Mouse (Mus musculus) olfactory bulb, adult 2 months (tissue): Measurements from ENCODE around the gene Slco1a5. TPM values are rescaled to one million over a fixed set of nuclear protein-coding genes. Genes with fewer than 3 reads are reported as not detected.

ENCODE experiments used
- H3K27ac ChIP-seq: fragments of 200-500 bp; 2 replicates; pipeline ENCODE4 v1.5.1; 2012; ENCODE audit warnings: low read depth, low read length; ENCODE audit not compliant: insufficient read depth
- H3K4me1 ChIP-seq: fragments of 200-500 bp; 2 replicates; pipeline ENCODE4 v1.6.1; 2012; ENCODE audit warnings: low read length; ENCODE audit not compliant: control insufficient read depth, insufficient read depth
- H3K4me3 ChIP-seq: fragments of 200-500 bp; 2 replicates; pipeline ENCODE4 v1.5.1; 2012; ENCODE audit warnings: mild to moderate bottlenecking, low read depth, low read length, moderate library complexity; ENCODE audit not compliant: insufficient read depth
- CTCF ChIP-seq: fragments of 200-500 bp; IDR thresholded peaks from 2 replicates; pipeline ENCODE4 v1.5.1; 2012; ENCODE audit warnings: low read depth, mild to moderate bottlenecking, low read length, moderate library complexity; ENCODE audit not compliant: insufficient read depth
- POLR2A ChIP-seq: fragments of 200-500 bp; IDR thresholded peaks from 2 replicates; pipeline ENCODE4 v1.6.1; 2012; ENCODE audit warnings: mild to moderate bottlenecking, low read depth, low read length, moderate library complexity; ENCODE audit not compliant: insufficient read depth
- WGBS: fragments of 180-500 bp; shearing (Covaris S2); methylation state at CpG from one replicate; pipeline ENCODE4 v1.1.7; 2018; 5-methylcytosine and 5-hydroxymethylcytosine counted together
- polyA plus RNA-seq: library from polyadenylated mRNA; stranded (reverse); fragments of >200 nt; gene quantifications from 2 replicates; pipeline ENCODE4 v1.2.4, GENCODE M21; 2012; ENCODE audit warnings: low replicate concordance; ENCODE audit not compliant: missing spikeins, insufficient read depth, insufficient read length

Gene Slco1a5
- polyA plus RNA-seq, 1 experiment: not detected

- TF ChIP-seq POLR2A (no peak), CTCF (no peak)
- H3K27ac ChIP-seq: no peak overlapping the region
- peaks cover 3% of the 10 kb centered on the region; the same call in 1 of the 2 replicates for H3K4me1 ChIP-seq
- H3K4me3 ChIP-seq: no peak overlapping the region
- WGBS: 62% methylated on average over 11 of the region's 11 CpGs
These were observed 24.9 kb upstream of the Slco1a5 start for GRCm38 (mm10) chr6:142347431-142348385.

GRCm38 (mm10) chr6:142346181-142347110, 23.7 kb upstream of the Slco1a5 start:
- TF ChIP-seq POLR2A (no peak), CTCF (no peak)

GRCm38 (mm10) chr6:142345440-142346038, 22.8 kb upstream of the Slco1a5 start, which contains the start of gene Pyroxd1:
Gene Pyroxd1, plus strand, starts transcription at chr6:142345654.
- H3K27ac ChIP-seq: peak within 1 kb of the TSS; percentile 53
- WGBS: under 1% methylated on average over 48 of the region's 48 CpGs
- TF ChIP-seq POLR2A: 0 out of 2 replicates have a peak, but pooled peaks have one; percentile 36
- TF ChIP-seq CTCF: no peak
- peak within 1 kb of the TSS; percentile 61 for H3K4me3 ChIP-seq
- peaks cover 3% of the 10 kb centered on the region; the same call in 1 of the 2 replicates for H3K4me1 ChIP-seq

More at GRCm38 (mm10) chr6:142346181-142347110, 23.7 kb upstream of the Slco1a5 start:
- Histone ChIP-seq H3K4me3 (no peak overlapping the region), H3K4me1 (peaks cover 3% of the 10 kb centered on the region; the same call in 1 of the 2 replicates), H3K27ac (no peak overlapping the region)
- WGBS: 43% methylated on average over 12 of the region's 12 CpGs

GRCm38 (mm10) chr6:142343561-142343960, 20.8 kb upstream of the Slco1a5 start:
- 77% methylated on average over 2 of the region's 2 CpGs for WGBS
- Histone ChIP-seq H3K4me3 (no peak overlapping the region), H3K27ac (no peak overlapping the region), H3K4me1 (peaks cover 3% of the 10 kb centered on the region; the same call in 1 of the 2 replicates)
- TF ChIP-seq POLR2A: no peak
- no peak for TF ChIP-seq CTCF

- no peak for TF ChIP-seq POLR2A
- no peak for TF ChIP-seq CTCF
- Histone ChIP-seq H3K4me1 (no peaks in the 10 kb centered on the region), H3K27ac (no peak overlapping the region), H3K4me3 (no peak overlapping the region)
- 46% methylated on average over 2 of the region's 2 CpGs for WGBS
These were observed 16.8 kb upstream of the Slco1a5 start for GRCm38 (mm10) chr6:142339576-142339975.

- no peak overlapping the region for H3K27ac ChIP-seq
- H3K4me1 ChIP-seq: no peaks in the 10 kb centered on the region
- no peak for TF ChIP-seq POLR2A
- no peak for TF ChIP-seq CTCF
- 16% methylated on average over 2 of the region's 2 CpGs for WGBS
- no peak overlapping the region for H3K4me3 ChIP-seq
These were observed 16.2 kb upstream of the Slco1a5 start for GRCm38 (mm10) chr6:142338961-142339360.

- TF ChIP-seq CTCF (no peak), POLR2A (no peak)
- H3K4me3 ChIP-seq: no peak overlapping the region
- no peak overlapping the region for H3K27ac ChIP-seq
- H3K4me1 ChIP-seq: no peaks in the 10 kb centered on the region
- WGBS: 49% methylated on average over 1 of the region's 1 CpGs
These were observed 6.4 kb upstream of the Slco1a5 start for GRCm38 (mm10) chr6:142329201-142329600.

- 84% methylated on average over 3 of the region's 3 CpGs for WGBS
- TF ChIP-seq CTCF: no peak
- TF ChIP-seq POLR2A: no peak
- no peak overlapping the region for H3K4me3 ChIP-seq
- H3K27ac ChIP-seq: no peak overlapping the region
- H3K4me1 ChIP-seq: no peaks in the 10 kb centered on the region
These were observed 3.8 kb upstream of the Slco1a5 start for GRCm38 (mm10) chr6:142326598-142326997.

GRCm38 (mm10) chr6:142317106-142317505, 5.7 kb downstream of the Slco1a5 start:
- H3K4me1 ChIP-seq: no peaks in the 10 kb centered on the region
- H3K27ac ChIP-seq: no peak overlapping the region
- no peak overlapping the region for H3K4me3 ChIP-seq
- TF ChIP-seq CTCF (no peak), POLR2A (no peak)
